Mouse (Mus musculus): ENCODE results near the gene Tal1.

The Tal1 gene

DNA sequence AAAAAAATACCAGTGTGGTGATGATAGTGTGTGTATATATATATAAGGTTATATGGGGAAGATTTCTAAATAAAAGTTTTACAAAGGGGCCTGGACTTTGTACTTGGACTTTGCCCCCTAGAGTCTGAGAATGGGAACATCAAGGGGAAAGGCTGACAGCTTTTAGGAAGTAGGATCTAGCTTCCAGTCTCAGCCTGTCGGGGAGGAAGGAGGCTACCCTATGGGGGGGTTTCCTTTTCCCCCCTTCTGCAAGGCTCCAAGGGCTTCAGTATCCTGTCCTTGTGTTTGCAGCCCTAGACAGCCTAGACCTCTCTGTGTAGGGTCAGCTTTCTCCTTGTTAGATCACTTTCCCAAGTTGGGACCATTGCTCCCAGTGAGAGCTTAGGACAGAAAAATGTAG lies 15.4 kb downstream of the Tal1 start:
- DNase-seq (ENCODE audit: low spot score): no peak

DNA sequence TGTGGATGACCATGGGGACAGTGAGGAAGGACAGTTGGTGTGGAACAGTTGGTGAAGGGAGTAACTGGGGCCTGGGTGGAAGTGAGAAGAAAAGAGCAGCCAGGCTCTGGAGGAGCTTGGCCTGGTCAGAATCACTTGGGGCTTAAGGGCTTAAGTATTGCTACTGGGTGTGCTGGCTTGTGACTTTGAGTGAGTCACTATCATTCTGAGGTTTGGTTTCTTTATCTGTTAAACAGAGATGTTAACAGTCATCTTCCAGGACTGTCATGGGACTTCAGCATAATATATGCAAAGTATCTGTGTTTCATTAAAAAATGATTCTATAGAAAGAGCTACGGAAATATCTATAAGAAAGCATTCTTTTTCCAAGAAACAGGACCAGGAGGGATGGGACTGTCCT lies 18.6 kb downstream of the Tal1 start:
- no peak for DNase-seq (ENCODE audit: low spot score)

DNA sequence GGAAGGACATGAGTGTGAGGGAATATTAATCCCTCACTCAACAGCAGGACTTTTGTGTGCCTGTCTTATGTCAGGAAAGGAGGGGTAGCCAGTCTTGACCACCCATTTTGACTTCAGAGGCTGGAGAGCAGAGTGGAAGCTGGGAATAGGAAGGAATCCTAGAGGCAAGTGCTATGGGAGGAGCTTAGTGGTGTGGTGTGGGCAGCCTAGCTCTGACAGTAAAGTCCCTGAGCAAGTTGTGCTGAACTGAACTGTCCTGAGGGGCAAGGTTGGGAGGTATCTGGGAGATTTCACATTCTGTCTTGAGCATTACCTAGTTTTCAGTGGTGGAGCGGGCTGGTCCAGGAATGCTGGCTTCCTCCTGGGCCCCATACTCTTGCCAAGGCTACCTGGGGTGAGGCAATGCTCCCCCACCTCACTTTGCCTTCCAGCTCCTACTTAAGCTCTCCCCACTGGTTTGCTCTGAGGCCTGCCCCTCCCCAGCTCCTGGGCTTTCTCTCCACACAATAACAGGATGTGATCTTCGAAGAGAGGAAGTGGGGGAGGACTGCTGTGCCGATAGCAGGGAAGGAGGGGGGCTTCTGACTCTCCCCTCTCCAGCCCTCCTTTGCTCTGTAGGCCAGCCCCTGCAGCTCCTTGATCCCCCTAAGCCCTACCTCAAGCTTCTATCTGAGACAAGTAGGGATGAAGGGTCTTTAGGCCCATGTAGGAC lies 19.1 kb downstream of the Tal1 start:
- no peak for DNase-seq (ENCODE audit: low spot score)

DNA sequence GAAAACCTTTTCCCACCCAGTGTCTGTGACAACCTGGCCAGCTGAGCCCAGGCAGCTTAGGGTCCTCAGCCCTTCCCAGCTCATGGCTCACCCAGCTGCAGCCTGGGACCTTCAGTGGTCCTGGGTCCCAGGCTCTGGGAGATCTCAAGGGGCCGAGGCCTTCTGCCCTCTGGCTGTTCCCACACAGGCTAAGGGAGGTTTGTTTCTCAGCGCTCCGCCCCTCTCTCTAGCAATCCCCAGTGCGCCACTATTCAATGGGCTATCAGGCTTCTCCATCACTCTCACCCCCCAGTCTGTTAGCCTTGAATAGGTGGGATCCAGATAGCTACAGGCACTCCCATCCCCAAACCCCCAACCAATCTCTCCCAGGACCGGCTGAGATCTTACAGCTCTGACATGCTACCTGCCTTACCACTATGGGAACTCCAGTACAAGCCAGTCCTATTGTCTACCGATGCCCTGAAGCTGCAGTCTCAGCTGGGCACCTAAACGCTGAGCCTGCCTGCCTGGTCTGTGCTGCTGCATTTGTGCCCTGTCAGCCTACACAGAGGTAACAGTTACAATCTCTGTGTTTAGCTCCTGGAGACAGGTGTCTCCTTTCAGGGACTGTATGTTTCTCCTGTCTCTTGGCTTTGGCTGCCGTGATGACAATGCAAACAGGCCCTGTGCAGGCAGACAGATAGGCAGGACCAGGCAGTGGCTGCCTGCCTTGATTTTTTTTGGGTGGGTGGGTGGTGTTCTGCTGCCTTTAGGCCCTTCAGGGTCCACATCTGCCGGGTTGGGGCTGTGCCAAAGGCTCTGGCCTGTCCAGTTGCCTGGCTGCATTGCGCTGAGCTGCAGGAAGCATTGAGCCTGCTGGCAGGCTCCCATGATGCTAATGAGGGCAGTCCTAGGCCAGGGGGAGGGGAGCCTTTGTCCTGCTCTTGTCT lies 22.9 kb downstream of the Tal1 start:
- DNase-seq (ENCODE audit: low spot score): no peak

DNA sequence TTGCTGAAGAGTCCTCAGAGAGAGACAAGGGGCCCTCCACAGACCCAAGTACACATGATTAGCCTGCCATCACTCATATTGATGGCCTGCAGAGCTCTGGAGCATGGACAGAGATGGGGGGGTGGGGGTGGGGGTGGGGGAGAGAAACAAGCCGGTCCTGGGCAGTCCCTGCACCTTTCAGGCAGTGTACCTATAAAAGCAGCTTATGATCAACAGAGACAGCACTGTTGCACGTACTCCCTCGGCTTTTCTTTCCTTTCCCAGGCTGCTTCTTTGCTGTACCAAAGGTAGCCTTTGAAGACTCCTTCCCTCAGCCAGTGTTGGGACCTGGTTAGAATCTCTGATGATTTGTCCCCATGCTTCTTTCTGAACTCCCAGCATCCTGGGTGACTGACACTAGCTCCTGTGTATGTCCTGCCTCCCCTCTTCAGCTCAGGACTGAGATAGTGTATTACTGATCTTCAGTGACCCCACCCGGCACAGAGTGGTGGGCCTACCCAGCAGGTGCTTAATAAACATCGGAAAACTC lies 23.7 kb downstream of the Tal1 start:
- DNase-seq (ENCODE audit: low spot score): no peak

DNA sequence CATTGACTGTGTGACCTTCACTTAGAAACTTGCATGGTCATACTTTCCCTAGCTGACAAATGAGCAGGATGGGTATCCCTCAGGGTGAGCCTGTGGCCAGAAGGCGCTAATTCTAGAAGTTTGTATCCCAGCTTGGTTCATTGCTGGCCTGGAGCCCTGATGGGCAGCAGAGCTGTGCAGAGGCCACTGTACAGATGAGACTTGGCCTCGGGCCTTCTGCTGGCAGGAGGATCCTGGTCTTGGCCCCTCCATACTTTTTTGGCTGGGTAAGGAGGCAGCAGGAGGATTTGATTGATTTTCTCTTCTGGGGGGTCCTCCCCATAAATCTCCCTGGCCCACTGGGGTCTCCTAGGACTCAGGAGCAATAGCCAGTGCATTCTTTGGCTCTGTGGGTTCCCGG lies 26.8 kb downstream of the Tal1 start:
- DNase-seq (ENCODE audit: low spot score): no peak

DNA sequence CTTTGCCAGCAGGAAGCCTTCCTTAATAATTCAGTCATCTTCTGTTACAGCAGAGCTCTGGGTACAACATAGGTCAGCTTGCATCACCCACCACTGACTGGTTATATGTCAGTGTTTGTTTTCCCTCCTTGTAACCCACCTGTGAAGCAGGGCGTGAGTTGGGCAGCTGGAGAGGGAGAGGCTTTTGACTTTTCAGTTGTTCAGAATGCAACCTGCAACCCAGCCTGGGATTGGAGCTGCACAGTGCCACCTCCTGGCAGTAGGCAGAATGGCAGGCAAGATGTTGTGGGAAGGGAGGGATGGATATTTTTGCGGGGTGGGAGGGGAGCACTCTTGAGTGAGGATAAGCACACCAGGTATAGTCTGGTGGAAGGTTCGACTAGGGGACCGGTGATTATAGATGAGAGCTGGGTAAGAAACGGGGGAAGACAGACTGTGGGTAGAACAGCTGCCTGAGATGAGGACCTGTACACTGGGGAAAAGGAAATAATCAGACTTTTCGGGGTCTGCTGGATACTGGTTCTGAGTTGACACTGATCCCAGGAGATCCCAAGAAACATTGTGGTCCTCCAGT lies 29.4 kb downstream of the Tal1 start:
- peak; percentile 63 for DNase-seq (ENCODE audit: low spot score)

DNA sequence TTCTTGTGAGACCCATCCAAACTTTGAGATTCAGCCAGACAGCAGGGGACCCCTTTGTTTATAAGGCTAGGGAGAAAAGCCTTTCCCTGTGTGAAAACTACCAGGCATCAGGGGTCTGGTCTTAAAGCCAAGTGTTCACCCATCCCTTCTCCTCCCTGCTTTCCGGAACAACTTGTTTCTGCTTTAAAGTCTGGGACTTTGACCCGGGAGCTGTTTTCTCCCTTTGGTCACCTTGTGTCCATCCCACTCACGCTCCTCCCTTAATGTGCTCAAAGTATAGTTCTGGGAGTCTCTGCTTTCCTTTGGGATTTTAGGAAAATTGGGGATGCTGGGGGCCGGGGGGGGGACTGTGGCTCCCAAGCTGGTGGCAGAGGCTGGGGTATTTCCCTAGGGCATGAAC lies 30.0 kb downstream of the Tal1 start:
- DNase-seq (ENCODE audit: low spot score): peak; percentile 44

DNA sequence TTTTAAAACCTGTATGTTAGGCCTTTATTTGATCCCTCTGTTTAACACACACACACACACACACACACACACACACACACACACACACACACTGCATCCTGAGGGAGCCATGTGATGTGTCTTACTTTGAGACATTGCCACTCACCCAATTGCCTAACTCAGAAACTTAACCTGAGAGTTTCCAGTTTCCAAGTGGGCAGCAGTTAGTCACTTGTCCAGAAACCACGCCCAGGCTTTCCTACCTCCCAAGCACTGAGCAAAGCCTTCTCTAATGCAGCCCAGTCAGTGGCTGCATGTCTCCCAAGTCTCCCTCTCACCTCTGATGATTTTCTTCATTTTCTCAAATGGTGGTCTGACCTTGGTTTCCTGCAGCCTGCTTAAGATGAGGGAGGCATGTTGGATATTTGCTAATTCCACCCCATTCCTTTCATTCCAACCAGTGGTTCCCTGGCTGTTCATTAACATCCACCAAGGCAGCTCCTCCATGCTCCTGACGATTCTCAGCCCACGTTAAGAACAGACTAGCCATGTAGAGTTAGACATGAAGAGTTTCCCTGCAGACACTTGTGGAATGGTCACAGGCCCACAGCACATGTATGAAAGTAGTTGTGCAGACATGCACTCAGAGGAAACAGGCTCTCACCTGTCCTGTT lies 30.7 kb downstream of the Tal1 start:
- DNase-seq (ENCODE audit: low spot score): peak; percentile 72

DNA sequence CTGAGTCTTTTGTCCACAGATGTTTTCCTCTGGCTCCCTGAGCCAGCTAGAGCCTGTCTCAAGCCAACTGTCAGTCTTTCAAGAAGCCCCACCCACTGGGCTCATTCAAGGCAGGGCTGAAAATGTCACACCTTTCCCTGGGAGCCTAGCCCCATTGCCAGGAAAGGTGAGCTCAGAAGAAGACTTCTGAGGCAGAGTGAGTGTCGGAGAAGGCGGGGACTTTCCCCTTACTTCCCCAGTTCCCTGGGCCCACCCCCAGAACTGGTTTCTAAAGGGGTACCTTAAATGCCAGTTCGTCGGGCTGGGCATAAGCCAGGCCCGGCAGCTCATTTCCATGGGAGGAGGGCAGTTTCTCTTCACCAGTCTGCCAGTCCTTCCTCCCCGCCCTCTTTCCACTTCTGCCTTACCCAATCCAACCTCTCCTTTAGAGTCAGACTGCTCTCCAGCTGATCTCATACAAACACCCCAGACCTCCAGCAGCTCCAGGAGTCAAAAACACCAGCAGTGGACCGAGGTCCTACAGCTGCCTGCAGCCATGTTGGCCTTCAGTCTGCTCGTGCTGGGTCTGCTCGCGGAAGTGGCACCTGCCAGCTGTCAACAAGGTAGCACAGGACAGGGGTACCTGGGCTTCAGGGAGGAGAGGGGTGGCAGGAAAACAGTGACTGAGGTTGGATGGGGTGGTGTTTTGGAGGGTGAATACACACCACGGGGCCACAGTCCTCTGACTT lies 32.5 kb downstream of the Tal1 start, which contains the start of gene Pdzk1ip1:
Pdzk1ip1 (plus strand) TSS at position 98 of the 728 bp plus-strand sequence.
- peak; percentile 34 for DNase-seq (ENCODE audit: low spot score)

DNA sequence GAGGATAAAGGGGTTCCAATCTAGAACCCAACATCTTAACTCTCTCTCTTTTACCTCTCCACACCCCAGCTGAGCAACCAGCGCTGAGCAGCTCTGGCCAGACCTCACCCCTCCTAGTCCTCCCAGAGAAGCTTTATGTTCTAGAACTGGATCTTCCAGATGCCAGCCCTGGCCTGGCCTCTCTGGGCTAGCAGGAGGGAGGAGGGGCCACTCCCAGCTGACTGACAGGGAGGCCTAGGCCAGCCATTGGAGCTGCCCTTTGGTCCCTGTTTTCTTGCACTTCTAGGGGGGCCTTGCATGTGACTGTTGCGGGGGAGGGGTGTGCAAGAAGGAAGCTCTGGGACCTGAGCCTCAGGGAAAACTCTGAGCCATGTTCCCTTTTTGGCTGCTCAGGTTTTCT lies 34.4 kb downstream of the Tal1 start:
- DNase-seq (ENCODE audit: low spot score): peak; percentile 48

DNA sequence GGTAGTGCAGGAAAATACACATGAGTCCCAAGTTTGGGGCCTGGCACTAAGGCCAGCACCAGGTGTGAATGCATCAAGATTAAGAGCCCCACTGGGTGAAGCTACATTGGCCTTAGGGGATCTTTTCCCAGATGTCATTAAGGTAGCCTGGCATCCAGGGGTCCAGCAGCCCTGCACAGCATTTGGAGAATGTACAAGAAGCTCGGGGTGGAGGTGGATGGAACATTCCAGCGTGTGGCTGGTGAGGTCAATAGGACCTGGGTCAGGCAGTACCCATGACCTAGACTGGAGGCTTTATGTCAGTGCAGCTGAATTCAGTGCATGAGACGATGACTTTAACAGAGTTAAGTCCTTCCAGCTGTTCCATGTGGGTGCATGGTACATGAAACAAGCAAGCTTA lies 35.6 kb downstream of the Tal1 start:
- DNase-seq (ENCODE audit: low spot score): no peak

DNA sequence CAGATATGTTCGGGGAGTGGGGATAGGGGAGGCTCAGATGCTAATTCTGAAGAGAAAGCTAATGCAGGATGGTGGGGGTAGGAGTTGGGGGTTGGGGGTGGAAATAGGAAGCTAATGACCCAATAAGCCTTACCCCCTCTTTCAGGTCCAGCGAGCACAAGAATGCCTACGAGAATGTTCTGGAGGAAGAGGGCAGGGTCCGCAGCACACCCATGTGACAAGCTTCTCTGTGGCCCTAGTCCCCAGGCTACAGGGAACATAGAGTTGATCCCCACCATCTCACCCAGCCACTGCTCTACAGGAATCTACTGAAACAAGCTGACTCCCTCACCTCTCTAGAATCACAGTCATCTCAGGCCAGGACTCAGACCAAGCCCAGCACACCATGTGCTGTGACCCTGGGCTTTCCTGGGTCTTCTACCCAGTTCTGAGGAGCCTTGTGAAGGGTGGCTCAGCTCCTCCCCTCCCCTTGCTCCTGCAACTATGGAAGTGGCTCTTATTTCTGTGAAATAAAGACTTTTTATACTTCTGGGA lies 37.2 kb downstream of the Tal1 start:
- no peak for DNase-seq (ENCODE audit: low spot score)

DNA sequence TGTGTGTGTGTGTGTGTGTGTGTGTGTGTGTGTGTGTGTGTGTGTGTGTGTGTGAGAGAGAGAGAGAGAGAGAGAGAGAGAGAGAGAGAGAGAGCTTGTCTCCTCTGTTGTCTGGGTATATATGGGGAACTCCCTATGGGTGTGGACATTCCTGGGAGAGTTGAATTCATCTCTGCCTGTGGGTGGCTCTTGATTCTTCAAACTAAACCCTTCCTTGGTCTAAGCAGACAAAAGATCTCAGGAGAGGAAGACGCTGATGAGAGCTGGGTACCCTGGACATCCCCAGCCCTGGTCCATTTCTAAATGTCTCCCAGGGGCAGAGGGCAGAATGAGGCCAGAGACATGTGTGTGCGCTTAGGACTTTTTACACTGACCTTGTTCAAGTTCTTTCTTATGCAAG lies 37.8 kb downstream of the Tal1 start:
- DNase-seq (ENCODE audit: low spot score): no peak

DNA sequence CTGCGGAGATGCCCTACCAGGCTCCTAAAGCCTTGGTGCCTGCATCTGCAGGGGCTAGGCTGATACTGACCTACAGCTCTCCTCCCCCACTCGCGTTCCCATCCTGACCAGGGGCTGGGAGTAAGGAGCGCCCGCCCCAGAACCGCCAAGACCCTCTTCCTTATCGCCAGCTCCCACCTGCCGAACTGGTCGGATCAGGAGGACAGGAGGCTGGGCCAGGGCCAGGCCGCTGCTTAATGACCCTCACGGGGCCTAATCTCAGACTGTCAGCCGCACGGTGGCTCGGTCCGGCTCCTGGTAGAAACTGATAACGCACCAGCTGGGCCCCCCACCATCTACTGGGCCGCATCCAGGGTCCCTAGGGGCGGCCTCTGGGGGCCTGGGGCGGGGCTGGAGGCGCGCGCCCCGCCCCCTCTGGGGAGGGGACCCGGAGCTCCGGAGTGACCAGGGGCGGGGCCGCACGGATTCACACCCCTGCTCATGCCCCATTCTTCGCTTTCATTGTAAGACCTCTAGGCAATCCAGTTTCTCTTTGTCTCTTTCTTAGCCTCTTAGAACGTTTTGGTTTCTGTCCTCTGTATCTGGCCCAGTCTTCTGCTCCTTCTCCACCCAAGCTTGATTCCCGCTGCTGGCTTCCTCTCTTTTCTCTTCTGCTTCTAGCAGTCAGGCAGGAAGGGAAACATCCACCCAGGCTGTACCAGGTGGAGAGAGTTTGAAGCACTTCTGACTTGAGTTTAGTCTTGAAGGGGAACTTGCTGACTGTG lies 39.6 kb downstream of the Tal1 start:
- peak; percentile 83 for DNase-seq (ENCODE audit: low spot score)

DNA sequence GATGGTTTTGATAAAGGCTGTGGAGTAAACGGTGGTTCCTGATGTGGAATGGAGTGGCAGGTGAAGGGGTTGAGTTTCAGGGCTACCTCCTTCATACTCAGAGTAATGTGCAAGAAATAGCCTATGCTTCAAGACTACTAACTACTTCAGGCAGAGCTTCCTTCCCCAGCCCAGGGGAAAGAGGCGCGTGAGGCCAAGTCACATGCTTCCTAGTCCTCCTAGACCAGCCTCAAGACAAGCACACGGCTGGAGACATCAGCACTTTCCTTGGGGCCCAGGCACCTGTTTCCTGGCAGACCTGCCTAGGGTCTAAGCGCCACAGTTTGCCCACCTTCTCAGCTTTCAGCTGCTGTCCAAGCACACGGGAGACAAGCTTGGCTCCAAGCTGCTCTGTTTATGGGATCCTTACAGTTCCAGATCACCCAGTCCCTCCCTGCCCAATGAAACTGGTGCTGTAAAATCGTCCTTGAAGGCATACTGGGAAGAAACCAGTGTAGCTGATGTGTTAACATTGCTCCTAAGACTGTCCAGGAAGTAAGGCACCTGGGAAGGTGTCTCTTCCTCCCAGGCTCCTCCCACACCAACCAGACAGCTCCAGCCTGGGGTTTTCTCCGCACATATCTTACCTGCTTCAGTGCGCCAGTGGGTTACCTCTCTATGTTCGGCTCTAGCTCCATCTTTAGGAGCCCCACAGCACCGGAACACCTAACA lies 40.4 kb downstream of the Tal1 start:
- DNase-seq (ENCODE audit: low spot score): peak; percentile 29

DNA sequence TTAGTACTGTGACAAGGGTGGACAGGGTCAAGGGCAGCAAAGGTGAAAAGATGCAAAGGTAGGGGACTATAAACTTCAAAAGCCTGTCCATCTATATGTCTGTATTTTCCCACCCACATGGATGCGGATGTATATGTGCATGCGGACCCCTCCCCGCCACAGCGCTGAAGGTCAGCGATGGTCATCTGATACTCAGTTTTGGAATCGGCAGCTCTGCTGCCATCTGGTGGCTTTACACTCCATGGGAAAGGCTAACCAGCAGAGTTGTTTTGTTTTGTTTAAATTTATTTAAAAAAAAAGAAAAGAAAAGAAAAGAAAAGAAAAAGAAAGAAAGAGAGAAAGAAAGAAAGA lies 40.9 kb downstream of the Tal1 start:
- peak; percentile 22 for DNase-seq (ENCODE audit: low spot score)

DNA sequence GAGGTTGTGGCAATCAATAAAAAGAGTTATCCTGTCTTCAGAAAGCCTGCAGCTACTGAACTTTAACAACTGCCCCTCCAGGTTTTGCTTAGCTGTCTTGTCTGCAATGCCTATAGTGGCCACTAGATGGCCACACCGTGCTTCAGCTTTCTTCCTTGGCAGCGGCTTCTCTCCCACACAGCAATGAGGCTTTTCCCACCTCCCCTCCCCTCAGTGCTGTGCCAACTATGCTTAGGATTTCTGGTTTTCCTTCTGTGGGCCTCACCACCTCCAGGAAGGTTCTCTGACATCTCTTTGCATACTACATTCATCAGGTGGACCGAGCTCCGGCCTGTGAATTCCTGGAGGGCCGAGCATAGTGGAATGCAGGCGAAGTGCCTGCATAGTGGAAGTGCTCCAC lies 45.5 kb downstream of the Tal1 start:
- peak; percentile 52 for DNase-seq (ENCODE audit: low spot score)

DNA sequence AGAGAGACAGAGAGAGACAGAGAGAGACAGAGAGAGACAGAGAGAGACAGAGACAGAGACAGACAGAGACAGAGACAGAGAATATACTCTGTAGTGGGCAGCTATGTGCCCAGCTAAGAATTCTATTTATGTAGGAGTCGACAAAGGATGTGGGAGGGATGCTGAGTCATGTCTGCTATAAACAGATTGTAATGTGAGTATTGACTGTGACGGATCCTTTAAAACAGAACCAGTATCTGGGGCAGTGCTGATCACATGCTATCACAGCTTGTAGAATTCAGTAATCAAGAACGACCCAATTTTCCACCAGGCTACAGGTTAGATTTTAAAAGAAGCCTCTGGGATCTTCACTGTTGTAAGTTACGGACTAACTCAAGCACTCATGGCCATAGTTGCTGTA lies 47.3 kb downstream of the Tal1 start:
- DNase-seq (ENCODE audit: low spot score): no peak

DNA sequence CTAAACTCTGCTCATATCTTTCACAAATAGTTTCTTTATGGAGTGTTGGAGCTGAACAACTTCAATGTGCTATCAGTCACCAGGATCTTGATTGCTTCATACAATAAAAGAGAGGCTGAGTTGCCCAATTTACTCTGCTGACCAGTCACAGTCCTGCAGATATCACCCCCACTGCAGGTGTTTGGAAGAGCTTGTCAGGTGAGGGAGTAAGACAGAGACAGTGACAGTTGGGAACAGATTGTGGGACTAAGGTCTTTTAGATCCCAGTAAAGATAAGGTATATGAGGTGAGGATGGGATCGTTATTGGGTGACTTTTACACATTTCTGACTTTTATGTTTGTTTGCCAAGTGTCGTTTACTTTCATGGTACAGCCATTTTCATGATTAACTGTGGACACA lies 54.9 kb downstream of the Tal1 start:
- no peak for DNase-seq (ENCODE audit: low spot score)

Data from yolk sac, embryonic 10.5 days (tissue).